Mouse (Mus musculus): ENCODE data around the gene Vps13c. TPM values are rescaled to one million over a fixed set of nuclear protein-coding genes. Genes with fewer than 3 reads are reported as not detected.

The Vps13c gene
- polyA plus RNA-seq, 1 experiment from 2014 or later = 6.5 TPM

GRCm38 (mm10) chr9:67832046-67832605 is 8.1 kb upstream of the Vps13c start, which contains the start of gene C2cd4a:
TSS of gene C2cd4a (minus strand) at chr9:67832330.
- Histone ChIP-seq H3K9ac (peak within 1 kb of the TSS; percentile 78), H3K27ac (peak within 1 kb of the TSS; percentile 15), H3K4me2 (peak within 1 kb of the TSS; percentile 95), H3K4me1 (replicated peaks) (peaks cover 35% of the 10 kb centered on the region), H3K4me3 (replicated peaks) (peak within 1 kb of the TSS; percentile 75), H3K27me3 (peaks cover 51% of the 10 kb centered on the region), H3K9me3 (replicated peaks) (peaks cover 3% of the 10 kb centered on the region; the same call in 1 of the 2 replicates), H3K36me3 (no peaks in the 10 kb centered on the region)
- ATAC-seq (ENCODE audit: low read depth) = peak; percentile 40; the same call in 1 of the 2 replicates
- WGBS (ENCODE audit: insufficient replicate concordance) = 6% methylated on average over 20 of the region's 20 CpGs
- DNase-seq = peak; percentile 39

GRCm38 (mm10) chr9:67834535-67834934 is 5.7 kb upstream of the Vps13c start:
- Histone ChIP-seq H3K36me3 (no peaks in the 10 kb centered on the region), H3K4me2 (no peak overlapping the region), H3K9me3 (replicated peaks) (peaks cover 3% of the 10 kb centered on the region; the same call in 1 of the 2 replicates), H3K27me3 (peaks cover 40% of the 10 kb centered on the region), H3K9ac (no peak overlapping the region), H3K27ac (no peak overlapping the region), H3K4me3 (replicated peaks) (no peak overlapping the region), H3K4me1 (replicated peaks) (peaks cover 54% of the 10 kb centered on the region)
- no peak for DNase-seq
- no peak for ATAC-seq (ENCODE audit: low read depth)
- 78% methylated on average over 5 of the region's 5 CpGs for WGBS (ENCODE audit: insufficient replicate concordance)

GRCm38 (mm10) chr9:67837311-67837710 is 2.9 kb upstream of the Vps13c start:
- DNase-seq = no peak
- ATAC-seq (ENCODE audit: low read depth) = no peak
- 74% methylated on average over 2 of the region's 2 CpGs for WGBS (ENCODE audit: insufficient replicate concordance)

GRCm38 (mm10) chr9:67842797-67843196 is 2.6 kb downstream of the Vps13c start:
- no peak for ATAC-seq (ENCODE audit: low read depth)
- H3K9ac ChIP-seq = peak overlapping the region; percentile 95
- peaks cover 9% of the 10 kb centered on the region; the same call in 1 of the 2 replicates for H3K36me3 ChIP-seq
- peaks cover 84% of the 10 kb centered on the region for H3K4me1 ChIP-seq (replicated peaks)
- DNase-seq = no peak
- no peaks in the 10 kb centered on the region for H3K9me3 ChIP-seq (replicated peaks)
- H3K27ac ChIP-seq = peak overlapping the region; percentile 67
- peak overlapping the region; percentile 89 for H3K4me2 ChIP-seq
- 15% methylated on average over 5 of the region's 5 CpGs for WGBS (ENCODE audit: insufficient replicate concordance)
- H3K4me3 ChIP-seq (replicated peaks) = peak overlapping the region; percentile 93; the same call in 1 of the 2 replicates
- no peaks in the 10 kb centered on the region for H3K27me3 ChIP-seq

More at GRCm38 (mm10) chr9:67837311-67837710, 2.9 kb upstream of the Vps13c start:
- peaks cover 50% of the 10 kb centered on the region for H3K4me1 ChIP-seq (replicated peaks)
- H3K9ac ChIP-seq = no peak overlapping the region
- H3K4me3 ChIP-seq (replicated peaks) = no peak overlapping the region
- H3K36me3 ChIP-seq = no peaks in the 10 kb centered on the region
- no peak overlapping the region for H3K27ac ChIP-seq
- peaks cover 3% of the 10 kb centered on the region; the same call in 1 of the 2 replicates for H3K9me3 ChIP-seq (replicated peaks)
- H3K27me3 ChIP-seq = peaks cover 13% of the 10 kb centered on the region
- no peak overlapping the region for H3K4me2 ChIP-seq

GRCm38 (mm10) chr9:67845012-67845411 is 4.8 kb downstream of the Vps13c start:
- H3K27ac ChIP-seq = peak overlapping the region; percentile 48
- WGBS (ENCODE audit: insufficient replicate concordance) = 51% methylated on average over 4 of the region's 4 CpGs
- DNase-seq (no peak), ATAC-seq (ENCODE audit: low read depth) (no peak)
- H3K4me3 ChIP-seq (replicated peaks) = no peak overlapping the region
- 0 out of 2 replicates have a peak overlapping the region, but pooled peaks have one; percentile 18 for H3K9ac ChIP-seq
- peaks cover 85% of the 10 kb centered on the region for H3K4me1 ChIP-seq (replicated peaks)
- H3K27me3 ChIP-seq = no peaks in the 10 kb centered on the region
- H3K36me3 ChIP-seq = peaks cover 9% of the 10 kb centered on the region; the same call in 1 of the 2 replicates
- H3K9me3 ChIP-seq (replicated peaks) = no peaks in the 10 kb centered on the region
- H3K4me2 ChIP-seq = peak overlapping the region; percentile 29; the same call in 1 of the 2 replicates

GRCm38 (mm10) chr9:67845648-67846047 is 5.5 kb downstream of the Vps13c start:
- ATAC-seq (ENCODE audit: low read depth) = no peak
- Histone ChIP-seq H3K4me3 (replicated peaks) (no peak overlapping the region), H3K4me1 (replicated peaks) (peaks cover 89% of the 10 kb centered on the region), H3K9ac (no peak overlapping the region), H3K27ac (peak overlapping the region; percentile 9; the same call in 1 of the 2 replicates), H3K36me3 (peaks cover 9% of the 10 kb centered on the region; the same call in 1 of the 2 replicates), H3K4me2 (no peak overlapping the region), H3K9me3 (replicated peaks) (no peaks in the 10 kb centered on the region), H3K27me3 (no peaks in the 10 kb centered on the region)
- WGBS (ENCODE audit: insufficient replicate concordance) = 50% methylated on average over 5 of the region's 5 CpGs
- no peak for DNase-seq

- Histone ChIP-seq H3K4me1 (replicated peaks) (peaks cover 89% of the 10 kb centered on the region), H3K27ac (peak overlapping the region; percentile 9; the same call in 1 of the 2 replicates), H3K27me3 (no peaks in the 10 kb centered on the region), H3K4me3 (replicated peaks) (no peak overlapping the region), H3K36me3 (peaks cover 9% of the 10 kb centered on the region; the same call in 1 of the 2 replicates), H3K9ac (no peak overlapping the region), H3K9me3 (replicated peaks) (no peaks in the 10 kb centered on the region), H3K4me2 (no peak overlapping the region)
- DNase-seq (no peak), ATAC-seq (ENCODE audit: low read depth) (no peak)
- WGBS (ENCODE audit: insufficient replicate concordance) = 80% methylated on average over 2 of the region's 2 CpGs
Measured at GRCm38 (mm10) chr9:67846089-67846488, 5.9 kb downstream of the Vps13c start.

- H3K4me1 ChIP-seq (replicated peaks) = peaks cover 75% of the 10 kb centered on the region
- H3K4me3 ChIP-seq (replicated peaks) = no peak overlapping the region
- H3K27ac ChIP-seq = no peak overlapping the region
- no peak for DNase-seq
- H3K9me3 ChIP-seq (replicated peaks) = no peaks in the 10 kb centered on the region
- H3K4me2 ChIP-seq = no peak overlapping the region
- no peak for ATAC-seq (ENCODE audit: low read depth)
- WGBS (ENCODE audit: insufficient replicate concordance) = 91% methylated on average over 3 of the region's 3 CpGs
- no peak overlapping the region for H3K9ac ChIP-seq
- H3K36me3 ChIP-seq = peaks cover 9% of the 10 kb centered on the region; the same call in 1 of the 2 replicates
- H3K27me3 ChIP-seq = no peaks in the 10 kb centered on the region
Measured at GRCm38 (mm10) chr9:67847606-67848005, 7.4 kb downstream of the Vps13c start.

- no peaks in the 10 kb centered on the region for H3K27me3 ChIP-seq
- H3K27ac ChIP-seq = no peak overlapping the region; the same call in 1 of the 2 replicates
- no peaks in the 10 kb centered on the region for H3K9me3 ChIP-seq (replicated peaks)
- peaks cover 19% of the 10 kb centered on the region; the same call in 1 of the 2 replicates for H3K36me3 ChIP-seq
- no peak overlapping the region for H3K4me3 ChIP-seq (replicated peaks)
- no peak overlapping the region for H3K4me2 ChIP-seq
- ATAC-seq (ENCODE audit: low read depth) (no peak), DNase-seq (no peak)
- WGBS (ENCODE audit: insufficient replicate concordance) = 77% methylated on average over 12 of the region's 12 CpGs
- no peak overlapping the region for H3K9ac ChIP-seq
- H3K4me1 ChIP-seq (replicated peaks) = peaks cover 57% of the 10 kb centered on the region
Measured at GRCm38 (mm10) chr9:67849397-67849796, 9.2 kb downstream of the Vps13c start.

- Histone ChIP-seq H3K27ac (peak overlapping the region; percentile 8; the same call in 1 of the 2 replicates), H3K36me3 (peaks cover 21% of the 10 kb centered on the region), H3K27me3 (no peaks in the 10 kb centered on the region), H3K9ac (peak overlapping the region; percentile 50; the same call in 1 of the 2 replicates), H3K4me3 (replicated peaks) (no peak overlapping the region), H3K4me1 (replicated peaks) (peaks cover 53% of the 10 kb centered on the region), H3K4me2 (no peak overlapping the region), H3K9me3 (replicated peaks) (no peaks in the 10 kb centered on the region)
- no peak for DNase-seq
- 77% methylated on average over 3 of the region's 3 CpGs for WGBS (ENCODE audit: insufficient replicate concordance)
- ATAC-seq (ENCODE audit: low read depth) = peak; percentile 41
Measured at GRCm38 (mm10) chr9:67849846-67850245, 9.7 kb downstream of the Vps13c start.

GRCm38 (mm10) chr9:67851150-67851549 is 11.0 kb downstream of the Vps13c start:
- Histone ChIP-seq H3K4me2 (no peak overlapping the region), H3K36me3 (peaks cover 23% of the 10 kb centered on the region), H3K9me3 (replicated peaks) (no peaks in the 10 kb centered on the region), H3K9ac (no peak overlapping the region), H3K4me3 (replicated peaks) (no peak overlapping the region), H3K4me1 (replicated peaks) (peaks cover 43% of the 10 kb centered on the region), H3K27me3 (no peaks in the 10 kb centered on the region), H3K27ac (no peak overlapping the region)
- WGBS (ENCODE audit: insufficient replicate concordance) = 66% methylated on average over 4 of the region's 4 CpGs
- no peak for DNase-seq
- ATAC-seq (ENCODE audit: low read depth) = peak; percentile 62
